Mouse (Mus musculus) ES-Bruce4 (cell line): ENCODE results near the gene Rcc1. TPM values are rescaled to one million over a fixed set of nuclear protein-coding genes. Genes with fewer than 3 reads are reported as not detected.
A peak's percentile ranks its signal among the peaks of the same experiment; 100 is the strongest.

Experiments
- H3K27ac ChIP-seq: 2 replicates; pipeline ENCODE4 v1.5.1; 2012; ENCODE audit warnings: low read length, inconsistent platforms; ENCODE audit not compliant: insufficient read depth
- H3K27me3 ChIP-seq: 2 replicates; pipeline ENCODE4 v1.6.1; 2012; ENCODE audit warnings: mild to moderate bottlenecking, low read length, inconsistent platforms; ENCODE audit not compliant: control insufficient read depth, poor library complexity, insufficient read depth, severe bottlenecking
- H3K36me3 ChIP-seq: 2 replicates; pipeline ENCODE4 v1.6.1; 2012; ENCODE audit warnings: inconsistent platforms, mild to moderate bottlenecking, low read length, moderate library complexity; ENCODE audit not compliant: control insufficient read depth, poor library complexity, insufficient read depth, severe bottlenecking
- H3K4me1 ChIP-seq: one replicate; pipeline ENCODE4 v1.8.1; 2011; ENCODE audit warnings: low read length; ENCODE audit not compliant: control insufficient read depth, insufficient read depth
- H3K4me3 ChIP-seq: 2 replicates; pipeline ENCODE4 v1.5.1; 2011; ENCODE audit warnings: low read depth, mild to moderate bottlenecking, low read length
- H3K9ac ChIP-seq: 2 replicates; pipeline ENCODE4 v1.6.1; 2012; ENCODE audit warnings: low read depth, mild to moderate bottlenecking, inconsistent platforms; ENCODE audit not compliant: poor library complexity, severe bottlenecking
- H3K9me3 ChIP-seq: replicated peaks from 2 replicates; pipeline ENCODE4 v1.6.1; 2012; ENCODE audit warnings: mild to moderate bottlenecking, low read length, inconsistent platforms; ENCODE audit not compliant: control insufficient read depth, poor library complexity, insufficient read depth, severe bottlenecking
- CTCF ChIP-seq: IDR thresholded peaks from one replicate; pipeline ENCODE4 v1.8.1; 2011; ENCODE audit warnings: low read depth, low read length
- EP300 ChIP-seq: IDR thresholded peaks from 2 replicates; pipeline ENCODE4 v1.6.1; 2011; ENCODE audit warnings: low read depth, low read length; ENCODE audit not compliant: insufficient read depth
- POLR2A ChIP-seq: IDR thresholded peaks from one replicate; pipeline ENCODE4 v1.8.1; 2011; ENCODE audit warnings: low read length; ENCODE audit not compliant: insufficient read depth
- polyA plus RNA-seq: library from polyadenylated mRNA; stranded (reverse); fragments of >200 nt; gene quantifications from 2 replicates; pipeline ENCODE4 v1.2.4, GENCODE M21; 2011; ENCODE audit warnings: low read depth; ENCODE audit not compliant: missing spikeins, insufficient read depth, insufficient read length

The Rcc1 gene
- polyA plus RNA-seq, 1 experiment: 78.8 TPM

DNA sequence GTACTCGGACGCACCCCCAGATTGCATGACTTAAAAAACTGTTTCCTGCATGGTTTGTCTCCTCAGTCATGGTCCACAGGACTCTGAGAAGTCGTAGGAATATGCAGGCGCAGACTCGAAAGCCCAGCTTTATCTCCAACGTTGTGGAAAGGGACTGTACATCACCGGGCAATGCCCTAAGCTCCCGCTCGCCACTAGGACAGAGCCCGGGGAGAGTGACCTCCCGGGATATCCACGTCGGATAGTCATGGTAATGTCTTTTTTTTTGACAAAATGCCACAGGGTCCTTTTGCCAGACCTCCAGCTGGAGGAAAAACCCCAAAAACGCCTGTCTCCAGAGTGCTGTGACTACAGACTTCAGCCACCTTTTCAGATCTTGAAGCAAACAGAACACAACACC lies 666 bp downstream of the Rcc1 start:
- Histone ChIP-seq H3K4me3 (peak overlapping the region; percentile 76), H3K36me3 (peaks cover 31% of the 10 kb centered on the region)
- TF ChIP-seq EP300 (no peak), POLR2A (no peak), CTCF (no peak)

DNA sequence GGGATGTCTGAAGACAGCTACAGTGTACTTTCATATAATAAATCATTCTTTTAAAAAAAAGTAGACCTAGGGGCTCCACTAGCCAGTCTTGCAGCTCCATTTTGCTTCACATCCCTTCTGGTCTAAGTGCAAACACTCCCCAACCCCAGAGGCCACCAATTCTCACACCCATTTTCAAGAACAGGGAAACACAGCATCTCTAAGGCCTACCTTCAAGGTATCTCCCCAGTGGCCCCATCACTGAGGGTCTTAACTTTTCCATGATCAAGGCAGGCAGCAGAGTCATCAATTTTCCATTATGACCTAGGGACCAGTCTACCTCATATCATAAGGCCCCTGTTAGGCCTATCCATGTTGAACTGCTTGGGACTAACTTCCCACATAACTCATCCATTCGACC lies 2.0 kb downstream of the Rcc1 start:
- Histone ChIP-seq H3K9me3 (no peaks in the 10 kb centered on the region), H3K36me3 (peaks cover 31% of the 10 kb centered on the region), H3K27ac (peak overlapping the region; percentile 99), H3K27me3 (no peaks in the 10 kb centered on the region), H3K9ac (peak overlapping the region; percentile 100), H3K4me3 (peak overlapping the region; percentile 77), H3K4me1 (peaks cover 5% of the 10 kb centered on the region)
- no peak for TF ChIP-seq EP300
- TF ChIP-seq POLR2A: no peak
- no peak for TF ChIP-seq CTCF

More for the DNA sequence above, 666 bp downstream of the Rcc1 start:
- Histone ChIP-seq H3K27ac (peak overlapping the region; percentile 99), H3K27me3 (no peaks in the 10 kb centered on the region), H3K9me3 (no peaks in the 10 kb centered on the region), H3K9ac (peak overlapping the region; percentile 100), H3K4me1 (peaks cover 2% of the 10 kb centered on the region)

DNA sequence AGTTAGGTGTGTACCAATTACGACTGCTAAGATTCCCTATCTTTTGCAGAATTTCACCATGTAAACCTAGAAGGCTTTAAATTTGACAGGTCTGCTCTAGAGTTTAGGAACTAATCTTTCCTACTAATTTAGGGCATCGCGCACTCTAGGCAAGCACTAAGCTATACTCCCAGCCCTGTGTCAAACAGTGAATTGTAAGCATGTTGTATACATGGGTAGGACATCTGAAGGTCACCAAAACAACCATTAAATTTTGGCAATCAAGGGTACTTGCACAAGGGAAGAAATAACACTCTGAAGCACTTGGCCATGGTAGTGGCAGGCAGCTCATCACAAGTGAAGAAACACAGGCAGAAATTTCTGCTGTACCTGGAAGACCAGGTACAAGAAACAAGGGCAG lies 2.6 kb downstream of the Rcc1 start:
- peak overlapping the region; percentile 99 for H3K27ac ChIP-seq
- peaks cover 31% of the 10 kb centered on the region for H3K36me3 ChIP-seq
- no peaks in the 10 kb centered on the region for H3K9me3 ChIP-seq
- H3K9ac ChIP-seq: peak overlapping the region; percentile 100
- TF ChIP-seq POLR2A: no peak
- no peak for TF ChIP-seq CTCF
- TF ChIP-seq EP300: no peak
- peaks cover 5% of the 10 kb centered on the region for H3K4me1 ChIP-seq
- H3K27me3 ChIP-seq: no peaks in the 10 kb centered on the region
- no peak overlapping the region for H3K4me3 ChIP-seq

DNA sequence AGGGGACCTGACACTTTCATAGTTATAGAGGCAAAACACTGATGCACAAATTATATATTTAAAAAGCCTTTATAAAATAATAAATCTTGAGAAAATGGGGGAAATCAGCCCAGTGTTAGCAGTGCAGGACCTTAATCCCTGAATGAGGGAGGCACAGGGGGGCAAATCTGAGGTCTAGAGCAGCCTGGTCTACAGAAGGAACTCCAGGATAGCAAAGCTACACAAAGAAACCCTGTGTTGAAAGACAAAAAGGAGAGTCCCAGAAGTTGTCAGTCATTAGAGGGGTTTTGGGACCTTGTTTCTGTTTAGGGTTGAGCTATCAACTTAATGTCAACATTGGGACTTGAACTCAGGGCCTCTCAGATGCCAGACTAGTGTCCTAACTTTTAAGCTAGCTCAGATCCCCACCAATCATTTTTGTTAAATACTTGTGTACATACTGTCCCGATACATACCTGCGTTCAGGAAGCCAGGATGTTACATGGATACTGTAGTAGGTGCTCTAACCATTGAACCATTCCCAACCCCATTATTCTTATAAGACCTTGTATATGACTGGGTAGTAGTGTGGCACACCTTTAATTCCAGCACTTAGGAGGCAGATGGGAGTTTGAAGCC lies 3.2 kb downstream of the Rcc1 start:
- no peak overlapping the region for H3K4me3 ChIP-seq
- H3K9me3 ChIP-seq: no peaks in the 10 kb centered on the region
- peak overlapping the region; percentile 53 for H3K27ac ChIP-seq
- H3K9ac ChIP-seq: 0 out of 2 replicates have a peak overlapping the region, but pooled peaks have one; percentile 100
- H3K4me1 ChIP-seq: peaks cover 5% of the 10 kb centered on the region
- TF ChIP-seq CTCF (no peak), EP300 (no peak), POLR2A (no peak)
- H3K36me3 ChIP-seq: peaks cover 31% of the 10 kb centered on the region
- H3K27me3 ChIP-seq: no peaks in the 10 kb centered on the region

DNA sequence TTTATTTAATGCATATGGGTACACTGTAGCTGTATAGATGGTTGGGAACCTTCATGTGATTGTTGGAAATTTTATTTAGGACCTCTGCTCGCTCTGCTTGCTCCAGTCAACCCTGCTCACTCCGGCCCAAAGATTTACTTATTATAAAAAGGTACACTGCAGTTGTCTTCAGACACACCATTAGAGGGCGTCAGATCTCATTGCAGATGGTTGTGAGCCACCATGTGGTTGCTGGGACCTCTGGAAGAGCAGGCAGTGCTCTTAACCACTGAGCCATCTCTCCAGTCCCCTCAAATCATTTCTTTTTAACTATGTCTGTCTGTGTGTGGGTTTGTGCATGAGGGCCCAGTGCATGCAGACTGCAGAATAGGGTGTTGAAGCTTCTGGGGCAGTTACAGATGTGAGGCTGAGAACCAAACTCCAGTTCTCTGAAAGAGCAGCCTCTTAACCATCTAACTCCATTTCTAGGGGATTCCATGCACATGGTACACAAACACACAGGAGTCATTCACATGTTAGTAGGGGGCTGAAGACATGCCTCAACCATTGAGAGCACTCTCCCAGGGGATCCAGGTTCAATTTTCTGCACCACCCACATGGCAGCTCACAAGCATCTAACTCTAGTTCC lies 3.8 kb downstream of the Rcc1 start:
- H3K27ac ChIP-seq: peak overlapping the region; percentile 53
- peaks cover 5% of the 10 kb centered on the region for H3K4me1 ChIP-seq
- 0 out of 2 replicates have a peak overlapping the region, but pooled peaks have one; percentile 100 for H3K9ac ChIP-seq
- peaks cover 31% of the 10 kb centered on the region for H3K36me3 ChIP-seq
- peak; percentile 42 for TF ChIP-seq CTCF
- no peak for TF ChIP-seq POLR2A
- TF ChIP-seq EP300: no peak
- no peak overlapping the region for H3K4me3 ChIP-seq
- H3K9me3 ChIP-seq: no peaks in the 10 kb centered on the region
- no peaks in the 10 kb centered on the region for H3K27me3 ChIP-seq

DNA sequence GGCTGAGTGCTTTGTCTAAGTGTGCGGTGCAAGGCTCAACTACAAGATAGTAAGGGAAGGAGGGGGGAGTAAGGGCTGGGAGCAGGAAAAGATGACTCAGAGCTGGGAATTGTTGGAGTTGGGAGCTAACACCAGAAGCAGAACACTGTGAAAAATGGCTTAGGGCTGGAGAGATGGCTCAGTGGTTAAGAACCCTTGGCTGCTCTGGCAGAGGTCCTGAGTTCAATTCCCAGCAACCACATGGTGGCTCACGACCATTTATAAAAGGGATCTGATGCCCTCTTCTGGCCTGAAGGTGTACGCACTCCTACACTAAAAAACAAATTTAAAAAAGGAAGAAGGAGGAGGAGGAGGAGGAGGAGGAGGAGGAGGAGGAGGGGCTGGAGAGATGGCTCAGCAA lies 6.7 kb downstream of the Rcc1 start:
- Histone ChIP-seq H3K9me3 (no peaks in the 10 kb centered on the region), H3K4me3 (no peak overlapping the region), H3K36me3 (peaks cover 17% of the 10 kb centered on the region), H3K4me1 (peaks cover 11% of the 10 kb centered on the region), H3K9ac (no peak overlapping the region), H3K27ac (no peak overlapping the region), H3K27me3 (no peaks in the 10 kb centered on the region)
- TF ChIP-seq CTCF (peak; percentile 45), EP300 (no peak)
